Mouse (Mus musculus): ENCODE measurements around the gene Tnrc6a.

Gene Tnrc6a

DNA sequence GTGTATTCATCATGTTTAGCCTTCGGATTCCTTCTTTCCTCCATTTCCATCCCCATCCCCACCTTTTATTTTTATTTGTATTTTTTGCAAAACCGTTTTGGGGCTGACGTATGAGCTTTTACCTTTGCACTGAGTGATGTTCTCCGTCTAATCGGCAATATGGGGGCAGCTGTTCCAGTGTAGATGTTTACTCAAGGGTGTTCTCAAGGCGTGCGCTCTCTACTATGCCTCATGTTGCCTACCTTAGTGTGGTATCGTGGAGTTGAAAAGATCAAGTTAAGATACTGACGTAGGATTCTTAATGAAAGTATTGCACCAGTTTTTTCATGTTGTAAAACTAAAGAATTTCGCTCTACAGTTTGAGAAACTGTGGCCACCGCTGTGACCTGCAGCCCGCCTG is 69.5 kb downstream of the Tnrc6a start:
- DNase-seq: no peak

DNA sequence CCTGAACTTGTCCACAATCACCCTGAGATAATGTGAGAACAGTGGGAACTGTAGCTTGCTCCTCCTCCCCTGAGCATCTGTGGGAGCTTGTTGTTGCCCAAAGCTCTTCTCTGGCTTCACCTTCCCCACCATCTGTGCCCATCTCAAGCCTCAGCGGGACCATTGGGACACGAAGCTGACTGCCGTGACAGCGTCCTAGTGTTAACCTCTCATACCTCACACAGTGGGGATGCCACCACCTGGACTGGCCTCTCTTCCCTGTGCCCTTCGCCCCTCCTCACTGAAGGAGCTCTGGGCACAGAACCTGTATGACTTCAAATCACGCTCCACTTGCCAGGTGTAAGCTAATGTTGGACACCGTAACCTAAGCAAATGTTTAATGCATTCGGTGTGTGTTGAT is 71.0 kb downstream of the Tnrc6a start:
- no peak for DNase-seq

DNA sequence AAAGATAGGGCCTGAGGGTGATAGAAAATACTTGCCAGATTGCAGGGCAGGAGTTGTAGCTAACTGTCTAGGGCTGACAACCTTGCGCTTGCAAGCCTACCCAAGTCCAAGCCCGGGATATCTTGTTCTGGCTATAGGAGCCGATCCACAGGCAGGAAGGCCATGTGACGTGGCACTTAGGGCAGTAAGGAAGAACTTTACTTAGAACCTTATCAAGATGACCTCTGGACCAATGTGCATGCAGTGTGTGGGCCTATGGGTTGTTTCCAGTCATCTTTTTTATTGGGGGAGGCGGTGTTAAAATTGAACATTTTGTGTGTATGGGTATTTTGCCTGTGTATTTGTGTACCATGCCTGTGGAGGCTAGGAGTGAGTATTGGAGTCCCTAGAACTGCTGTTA is 72.7 kb downstream of the Tnrc6a start:
- no peak for DNase-seq

DNA sequence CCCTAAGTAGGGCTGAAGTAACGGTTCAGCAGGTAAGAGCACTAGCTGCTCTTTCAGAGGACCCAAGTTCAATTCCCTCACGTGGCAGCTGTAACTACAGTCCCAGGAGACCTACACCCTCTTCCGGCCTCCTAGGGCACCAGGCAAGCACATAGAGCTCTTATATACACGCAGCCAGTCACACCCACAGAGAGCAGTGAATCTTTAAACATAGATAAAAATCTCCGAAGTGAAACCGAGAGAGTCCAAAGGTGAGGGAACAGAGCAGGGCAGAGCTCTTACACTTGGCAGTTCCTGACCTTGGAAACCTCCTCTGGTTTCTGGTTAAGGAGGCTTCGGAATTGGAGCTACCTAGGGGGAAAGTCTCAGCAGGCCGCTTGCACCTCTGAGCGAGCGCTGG is 75.0 kb downstream of the Tnrc6a start:
- DNase-seq: peak; percentile 70

DNA sequence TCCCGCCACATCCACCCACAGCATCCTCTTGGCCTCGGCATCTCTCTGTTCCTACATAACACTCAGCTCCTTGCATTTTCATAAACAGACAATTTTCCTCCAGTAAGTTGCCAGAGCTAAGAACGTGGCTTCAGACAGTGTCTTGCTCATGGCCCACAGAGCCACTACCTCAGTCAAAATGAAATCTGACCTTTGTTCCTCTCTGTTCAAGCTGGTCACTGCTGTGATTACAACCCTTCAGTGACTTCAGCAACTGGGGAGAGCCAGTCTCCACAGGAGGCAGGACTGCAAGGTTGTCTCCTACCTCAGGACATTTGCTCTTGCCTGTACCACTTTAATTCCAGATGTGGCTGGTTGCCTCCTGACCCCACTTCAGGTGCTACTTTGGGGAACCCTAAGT is 75.5 kb downstream of the Tnrc6a start:
- DNase-seq: no peak

DNA sequence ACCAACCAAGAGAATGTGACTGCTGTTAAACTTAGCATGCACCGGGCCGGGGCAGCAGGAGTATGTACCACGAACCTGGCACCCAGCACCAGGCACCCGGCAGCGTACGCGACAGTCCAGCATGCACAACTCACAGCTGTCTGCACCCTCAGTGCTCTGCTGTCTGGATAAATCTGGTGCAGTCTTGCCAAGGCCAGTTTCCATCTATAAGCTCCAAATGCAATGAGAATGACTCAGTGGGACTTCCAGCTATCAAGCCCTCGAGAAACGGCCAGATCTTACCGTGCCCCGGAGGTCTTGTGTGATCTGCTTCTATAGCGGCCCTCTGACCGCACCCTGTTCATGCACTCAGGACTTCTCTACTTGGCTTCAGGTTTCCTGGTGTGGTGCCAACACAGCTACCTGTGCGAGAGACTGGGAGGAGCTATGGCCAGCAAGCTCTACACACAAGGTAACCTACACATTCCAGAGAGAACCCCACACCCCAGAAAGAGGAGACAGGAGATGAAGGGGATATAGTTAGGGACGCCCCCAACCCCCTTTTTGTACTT is 76.0 kb downstream of the Tnrc6a start:
- DNase-seq: no peak

DNA sequence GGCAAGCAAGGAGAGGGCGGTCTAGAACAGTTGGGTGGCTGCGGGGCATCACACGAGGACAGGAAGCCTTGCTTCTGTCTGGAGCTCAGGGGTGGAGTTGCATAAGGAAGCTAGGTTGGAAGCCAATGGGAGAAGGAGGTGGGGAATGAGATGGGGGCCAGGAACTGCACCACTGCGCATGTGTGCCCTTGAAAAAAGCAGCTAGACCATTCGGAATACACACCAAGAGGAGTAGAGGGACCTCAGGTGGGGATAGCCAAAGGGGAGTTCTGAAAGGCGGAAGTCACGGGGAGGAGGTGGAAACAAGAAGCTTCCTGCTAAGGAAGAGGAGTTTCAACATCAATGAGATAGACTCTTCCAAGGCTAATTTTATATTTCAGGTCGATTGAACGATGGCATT is 77.0 kb downstream of the Tnrc6a start:
- no peak for DNase-seq

DNA sequence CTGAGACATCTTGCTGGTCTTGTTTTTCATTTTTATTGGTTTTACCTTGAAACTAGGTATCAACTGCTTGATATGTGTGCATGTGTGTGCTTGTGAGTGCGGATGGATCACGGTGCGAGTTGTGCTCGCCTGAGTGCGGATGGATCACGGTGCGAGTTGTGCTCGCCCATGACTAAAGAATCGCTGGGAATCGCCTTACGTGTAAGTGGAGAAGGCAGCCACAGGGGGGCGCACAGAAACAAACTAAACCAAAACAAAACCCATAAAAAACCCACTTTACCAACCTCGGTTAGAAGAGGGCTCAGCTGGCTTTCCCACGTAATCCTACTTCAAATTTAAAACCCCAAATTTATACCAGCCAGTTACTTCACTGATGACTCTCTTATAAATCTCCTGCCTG is 81.6 kb downstream of the Tnrc6a start:
- peak; percentile 66 for DNase-seq

DNA sequence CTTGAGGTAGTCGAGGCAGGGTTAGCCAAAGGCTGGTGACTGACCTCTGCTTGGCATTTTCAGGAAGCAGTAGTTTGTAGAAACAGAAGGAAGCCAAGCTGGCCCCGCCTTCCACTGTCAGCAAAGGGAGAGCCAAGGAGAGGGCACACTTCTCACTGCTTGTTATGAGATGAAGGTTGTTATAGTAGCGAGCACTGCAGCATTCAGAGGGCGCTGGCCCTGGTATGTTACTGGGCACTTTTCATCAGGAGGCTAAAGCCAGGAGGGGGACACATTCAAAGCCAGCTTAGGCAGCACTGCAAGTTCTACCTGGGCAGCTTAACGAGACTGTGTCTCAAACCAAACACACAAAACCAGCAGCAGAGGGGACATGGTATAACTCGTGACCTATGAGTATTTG is 83.9 kb downstream of the Tnrc6a start:
- DNase-seq: no peak

DNA sequence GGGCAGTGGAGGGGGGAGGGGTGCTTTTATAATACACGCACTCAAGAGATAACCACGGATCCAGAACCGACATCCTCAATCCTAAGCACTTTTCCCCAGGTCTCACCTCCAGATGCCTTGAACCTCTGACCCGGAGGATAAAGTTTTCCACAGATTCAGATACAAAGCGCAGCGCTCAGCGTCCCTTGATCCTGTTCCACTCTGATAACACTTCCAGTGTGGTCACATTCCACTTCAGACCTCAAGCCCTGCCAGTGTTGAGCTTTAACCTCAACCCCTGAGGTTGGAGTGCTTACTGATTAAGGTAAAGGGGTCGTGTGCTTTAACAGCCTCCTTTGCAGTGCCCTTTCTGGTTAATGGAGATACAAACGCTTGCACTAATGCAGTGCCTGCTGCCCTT is 86.2 kb downstream of the Tnrc6a start:
- no peak for DNase-seq

DNA sequence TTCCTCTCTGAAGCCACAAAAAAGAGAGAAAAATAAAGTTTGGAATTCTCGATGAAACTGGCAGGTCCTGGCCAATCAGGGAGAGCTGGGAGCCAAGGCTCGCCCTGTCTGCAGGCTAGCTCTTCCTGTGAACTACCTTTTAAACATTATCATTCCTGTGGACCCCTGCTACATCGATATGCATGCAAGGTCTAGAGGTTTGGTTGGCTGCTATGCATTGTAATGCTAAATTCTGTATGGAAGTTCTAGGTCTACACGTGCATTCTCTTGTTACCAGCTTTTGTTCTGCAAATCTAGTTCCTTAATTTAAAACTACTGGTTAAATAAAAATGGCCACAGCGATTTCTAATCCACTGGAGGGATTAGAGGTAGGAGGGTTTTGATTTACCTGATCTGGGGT is 87.8 kb downstream of the Tnrc6a start:
- DNase-seq: no peak

DNA sequence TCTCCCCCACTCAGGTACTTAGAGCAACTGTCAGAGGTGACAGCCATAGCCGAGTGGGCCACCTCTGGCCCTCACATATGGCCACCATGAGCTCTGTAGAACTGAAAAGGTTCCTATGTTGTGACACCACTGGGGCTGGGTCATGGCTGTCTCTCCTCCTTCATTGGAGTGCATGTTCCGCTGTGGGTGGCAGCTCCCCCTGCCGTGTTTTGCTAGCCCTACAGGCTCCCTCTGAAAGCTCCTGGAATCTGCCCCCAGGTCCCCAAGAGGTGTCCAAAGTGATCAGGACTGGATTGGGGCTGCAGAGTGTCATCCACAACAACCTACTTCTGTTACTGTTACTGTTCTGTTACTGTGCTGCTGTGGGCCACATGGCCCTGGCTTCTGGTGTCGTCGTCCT is 88.6 kb downstream of the Tnrc6a start:
- DNase-seq: no peak

DNA sequence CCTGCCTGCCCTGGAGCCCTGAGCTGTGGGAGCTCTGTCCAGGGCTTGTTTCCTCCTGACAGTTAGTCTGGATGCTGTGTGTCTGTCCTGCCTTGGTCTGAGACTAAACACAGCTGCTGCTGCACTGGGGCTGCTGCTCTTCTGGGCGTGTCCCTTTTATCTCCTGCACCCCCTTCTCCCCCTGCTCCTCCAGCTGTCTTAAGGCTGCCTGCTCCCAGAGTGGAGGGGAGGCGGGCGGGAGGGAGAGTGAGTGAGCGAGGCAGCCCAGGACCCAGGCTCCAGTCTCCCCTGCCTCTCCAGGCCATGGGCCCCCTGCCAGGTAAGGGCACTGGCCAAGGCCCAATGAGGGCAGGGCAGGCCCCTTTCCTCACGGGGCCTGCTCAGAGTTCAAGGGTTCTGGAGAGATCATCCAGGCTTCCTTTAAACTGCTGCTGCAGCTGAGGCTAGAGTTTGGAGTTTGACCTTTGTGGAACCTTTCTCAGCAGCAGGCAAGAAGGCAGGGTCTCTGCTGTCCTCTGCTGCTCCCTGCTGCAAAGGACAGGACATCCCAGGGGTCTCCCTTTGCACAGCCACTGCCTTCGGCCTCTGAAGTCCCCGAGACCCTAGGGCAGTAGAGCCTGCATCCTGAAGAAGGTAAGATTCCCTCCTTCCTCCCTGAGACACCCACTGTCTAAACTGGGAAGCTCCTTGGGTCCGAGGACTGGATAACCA is 90.8 kb downstream of the Tnrc6a start, which contains the start of gene Slc5a11:
Slc5a11 (plus strand) TSS at position 416 of the 711 bp plus-strand sequence.
- peak; percentile 81 for DNase-seq

DNA sequence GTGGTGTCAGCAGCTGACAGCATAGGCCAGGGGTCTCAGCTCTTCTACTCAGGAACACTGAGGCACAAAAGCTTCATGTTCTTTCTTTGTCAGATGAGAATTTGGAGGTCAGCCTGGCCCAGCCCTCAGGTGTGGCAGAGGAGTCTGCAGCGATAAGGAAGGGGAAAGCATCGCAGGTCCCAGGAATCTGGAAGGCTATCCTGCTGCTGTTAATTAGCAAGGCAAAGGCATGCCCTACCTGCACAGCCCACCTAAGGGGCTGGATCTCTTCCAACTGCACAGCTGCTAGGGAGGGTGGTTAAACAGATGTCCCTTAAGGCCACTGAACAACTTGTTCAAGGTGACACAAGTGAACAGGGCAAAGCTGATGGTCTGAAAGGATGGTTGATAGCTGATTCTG is 91.5 kb downstream of the Tnrc6a start:
- no peak for DNase-seq

DNA sequence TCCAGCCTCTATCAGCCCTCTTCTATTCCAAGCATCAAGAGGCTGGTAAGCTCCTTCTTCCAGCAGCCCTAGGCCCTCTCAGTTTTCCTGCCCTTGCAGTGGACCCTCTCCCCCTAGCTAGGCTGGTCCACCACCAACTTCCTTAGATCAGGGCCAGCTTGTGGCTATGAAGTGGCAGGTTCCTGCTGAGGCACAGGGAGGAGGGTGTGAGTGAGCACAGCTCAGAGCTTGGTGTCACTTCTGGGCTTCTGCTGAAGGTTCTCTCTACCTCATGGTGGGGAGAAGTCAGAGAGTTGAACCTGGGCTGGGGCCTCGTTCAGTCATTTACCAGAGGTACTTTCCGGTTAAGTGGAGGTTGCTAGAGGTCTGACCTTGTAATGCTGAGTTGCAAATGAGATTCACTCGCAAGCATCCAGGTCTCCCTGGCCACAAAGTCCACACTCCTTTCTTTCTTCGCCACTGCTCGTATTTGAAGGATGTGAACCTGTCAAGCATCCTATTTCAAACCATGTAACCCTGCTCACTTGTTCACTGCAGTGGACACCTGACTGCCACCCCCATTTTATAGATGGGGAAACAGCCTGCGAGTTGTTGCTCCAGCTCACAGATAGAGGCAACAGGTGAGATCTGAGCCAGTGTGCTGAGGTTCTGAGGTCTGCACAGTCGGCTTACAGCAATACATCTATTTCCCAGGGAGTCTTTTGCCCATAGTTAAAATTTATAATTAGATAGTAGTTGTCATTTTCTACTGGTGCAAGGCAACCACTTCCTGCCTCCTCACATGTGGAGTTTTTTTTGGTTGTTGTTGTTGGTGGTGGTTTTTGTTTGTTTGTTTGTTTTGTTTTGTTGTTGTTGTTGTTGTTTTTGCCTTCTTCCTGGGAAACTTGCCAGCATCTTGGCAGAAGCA is 94.0 kb downstream of the Tnrc6a start:
- DNase-seq: peak; percentile 44

DNA sequence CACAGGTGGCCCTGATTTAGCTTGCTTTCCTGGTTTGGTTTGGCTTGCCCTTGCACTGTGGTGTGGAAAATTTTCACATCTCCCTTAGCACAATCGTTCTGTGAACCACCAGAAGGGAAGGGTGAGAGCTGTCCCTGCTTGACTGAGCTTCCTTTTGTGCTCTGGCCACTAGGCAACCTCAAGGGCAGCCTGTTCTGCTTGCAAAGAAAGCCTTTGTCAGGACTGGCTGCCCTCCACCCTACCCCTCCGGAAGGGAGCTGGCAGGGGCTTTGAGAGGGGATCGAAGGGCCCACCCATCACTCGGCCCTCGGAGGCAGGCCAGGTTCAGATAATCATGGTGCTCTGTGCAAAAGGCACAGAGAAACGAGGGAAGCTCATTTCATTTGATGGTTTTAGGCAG is 94.9 kb downstream of the Tnrc6a start:
- DNase-seq: no peak

DNA sequence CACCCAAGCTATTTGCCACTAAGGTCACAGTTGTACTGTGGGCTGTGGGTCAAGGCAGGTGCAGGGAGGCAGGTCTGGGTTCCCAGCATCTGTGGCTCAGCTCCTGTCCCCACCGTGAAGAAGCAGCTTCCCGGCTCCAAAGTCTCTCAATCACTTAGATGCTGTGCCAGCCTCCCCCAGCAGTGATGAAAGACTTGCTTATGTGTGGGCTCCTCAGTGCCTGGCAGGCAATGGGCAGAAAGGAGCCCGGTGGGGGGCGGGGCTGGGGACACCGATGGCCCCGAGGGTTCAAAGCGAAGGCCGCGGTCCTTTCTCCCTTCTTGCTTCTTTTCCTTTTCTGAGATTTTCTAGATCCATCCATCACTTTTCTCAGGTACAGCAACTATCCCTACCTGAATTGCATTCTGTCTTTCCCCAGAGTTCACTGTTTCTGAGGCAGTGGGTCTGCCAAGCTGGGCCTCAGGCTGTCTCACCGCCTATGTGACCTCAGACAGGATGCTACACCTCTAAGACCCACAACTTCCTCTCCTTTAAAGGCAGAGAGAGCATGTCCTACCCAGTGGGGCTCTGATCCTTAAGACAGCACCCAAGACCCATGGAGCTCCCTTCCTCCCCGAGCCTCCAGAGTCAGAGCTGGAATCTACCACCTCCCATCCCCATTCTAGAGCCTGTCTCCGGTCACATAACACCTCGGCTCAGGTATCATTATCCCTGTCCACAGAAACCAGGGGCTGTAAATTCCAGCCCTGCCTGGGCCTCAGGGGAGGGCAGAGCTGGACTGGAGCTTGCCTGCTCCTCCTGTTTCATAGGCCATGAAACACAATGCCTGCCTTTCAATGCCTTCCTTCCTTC is 96.3 kb downstream of the Tnrc6a start:
- DNase-seq: no peak

DNA sequence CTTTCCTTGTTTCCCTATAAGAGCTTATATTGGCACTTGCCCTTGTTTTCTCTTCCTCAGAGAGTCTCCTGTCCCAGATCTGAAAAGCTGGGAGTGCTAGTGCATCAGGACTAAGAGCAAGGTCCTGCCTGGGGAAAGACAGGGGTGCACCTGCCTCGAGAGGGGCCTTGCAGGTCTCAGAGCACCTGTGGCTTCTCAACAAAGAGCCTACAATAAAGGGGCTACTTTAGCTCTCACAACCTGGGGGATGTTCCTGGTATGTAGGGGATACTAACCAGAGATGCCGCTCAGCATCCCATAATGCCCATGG is 96.9 kb downstream of the Tnrc6a start:
- DNase-seq: no peak

DNA sequence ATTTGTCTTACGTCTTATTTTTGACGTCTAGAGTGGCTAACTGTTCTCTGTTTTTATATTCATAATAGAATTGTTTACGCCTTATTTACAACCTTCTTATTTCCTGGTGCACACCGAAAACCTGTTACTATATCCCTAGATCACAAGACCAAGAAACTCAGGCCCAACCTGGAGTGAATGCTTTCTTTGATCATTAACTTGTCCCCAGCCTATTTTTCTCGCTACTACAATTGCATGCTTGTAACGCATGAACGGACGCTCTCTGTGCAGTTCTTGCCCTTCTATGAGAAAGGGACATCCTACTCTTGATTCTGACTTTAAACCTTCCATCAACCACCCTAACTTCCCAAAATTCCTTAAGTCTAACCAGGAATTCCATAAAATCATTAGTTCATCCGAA is 100.4 kb downstream of the Tnrc6a start:
- DNase-seq: no peak

DNA sequence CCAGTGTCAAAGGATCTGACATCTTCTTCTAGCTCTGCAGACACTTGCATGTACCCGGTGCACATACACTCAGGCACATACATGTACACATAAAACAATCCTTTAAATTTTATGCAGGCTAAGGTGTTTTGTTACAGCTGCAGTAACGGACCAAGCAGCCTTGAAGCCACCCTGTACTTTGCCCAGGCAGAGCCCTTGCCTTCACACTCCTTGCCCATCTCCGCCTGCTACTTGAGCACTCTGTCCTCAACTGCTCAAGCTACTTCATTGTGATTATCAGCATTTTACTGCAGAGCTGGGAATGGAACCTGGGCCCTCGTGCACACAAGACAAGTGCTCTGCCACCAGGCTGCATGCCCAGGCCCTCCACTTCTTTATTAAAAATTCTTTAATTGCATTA is 101.5 kb downstream of the Tnrc6a start:
- peak; percentile 28 for DNase-seq

DNA sequence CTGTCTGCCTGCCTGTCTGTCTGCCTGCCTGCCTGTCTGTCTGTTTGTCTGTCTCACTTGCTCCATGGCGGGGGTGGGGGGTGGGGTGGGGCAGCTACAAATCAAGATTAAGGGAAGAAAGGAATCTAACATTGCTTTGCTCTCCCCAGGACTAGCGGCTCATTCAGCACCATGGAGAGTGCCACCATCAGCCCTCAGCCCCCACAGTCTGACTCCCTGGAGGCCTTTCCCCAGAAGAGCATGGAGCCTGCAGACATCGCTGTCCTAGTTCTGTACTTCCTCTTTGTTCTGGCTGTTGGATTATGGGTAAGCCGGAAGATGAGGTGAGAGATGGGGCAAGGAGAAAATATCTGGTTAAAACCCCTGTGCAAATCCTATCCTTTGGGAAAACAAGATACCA is 111.8 kb downstream of the Tnrc6a start:
- no peak for DNase-seq

DNA sequence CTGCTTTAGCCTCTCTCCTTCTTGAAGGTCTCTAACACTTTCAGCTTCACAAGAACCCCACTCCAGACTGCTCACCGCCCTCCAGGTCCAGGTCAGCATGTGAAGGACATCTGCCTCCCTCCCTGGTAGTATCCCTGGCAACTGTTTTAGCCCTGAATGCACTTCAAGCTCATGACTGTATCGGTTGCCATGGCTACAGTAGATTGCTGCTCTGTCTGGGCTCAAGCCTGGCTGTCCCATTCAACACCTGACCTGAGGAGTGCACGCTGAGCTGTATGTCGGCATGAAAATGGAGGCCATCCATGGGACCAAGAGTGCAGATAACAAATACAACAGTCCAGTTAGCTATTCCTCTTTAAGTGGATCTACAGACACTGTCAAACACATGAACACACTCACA is 114.9 kb downstream of the Tnrc6a start:
- DNase-seq: no peak

DNA sequence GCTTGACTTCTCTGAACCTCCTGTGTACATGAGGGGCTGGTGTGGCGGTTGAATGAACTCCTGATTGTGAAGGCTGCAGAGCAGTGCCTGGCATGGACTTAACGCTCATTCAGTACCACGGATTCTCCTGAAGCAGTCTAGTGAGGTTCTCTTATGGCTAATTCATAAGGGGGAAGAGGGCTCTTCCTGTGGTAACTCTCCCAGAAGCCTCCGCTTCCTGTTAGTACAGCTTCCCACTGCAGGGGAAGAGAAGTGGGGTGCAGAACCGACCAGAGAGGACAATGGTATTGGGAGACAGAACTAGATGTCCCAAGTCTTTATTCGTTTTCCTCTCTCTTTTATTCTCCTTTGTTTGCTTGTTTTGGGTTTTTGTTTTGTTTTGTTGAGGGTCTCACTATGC is 116.4 kb downstream of the Tnrc6a start:
- DNase-seq: no peak

Data from kidney, adult 18-20 months (tissue).